Mouse (Mus musculus): Measurements from ENCODE around the gene Serpinb1c. TPM values are rescaled to one million over a fixed set of nuclear protein-coding genes. Genes with fewer than 3 reads are reported as not detected.

Gene Serpinb1c
- polyA plus RNA-seq (2017; shearing (Covaris generic)), result not detected

DNA sequence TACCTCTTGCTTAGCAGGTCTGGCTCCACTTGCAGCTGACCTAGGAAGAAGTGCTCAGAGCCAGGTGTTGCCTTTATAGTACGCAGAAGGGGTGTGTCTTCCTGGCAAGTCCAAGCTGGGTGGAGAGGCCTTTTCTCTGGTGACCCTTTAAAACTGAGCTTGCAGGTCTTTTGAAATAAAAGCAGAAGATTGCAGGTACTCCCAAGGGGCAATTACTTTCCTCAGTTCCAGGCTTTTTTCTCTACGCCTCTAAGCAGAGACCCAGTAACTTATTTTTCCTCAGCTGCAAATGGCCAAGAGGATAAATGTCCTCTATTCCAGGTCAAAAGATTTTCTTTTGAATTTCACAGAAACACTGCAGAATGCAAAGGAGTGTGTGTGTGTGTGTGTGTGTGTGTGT, at the start of gene Serpinb1c:
TSS of gene Serpinb1c (minus strand) at position 101 of the 400 bp plus-strand sequence.

DNA sequence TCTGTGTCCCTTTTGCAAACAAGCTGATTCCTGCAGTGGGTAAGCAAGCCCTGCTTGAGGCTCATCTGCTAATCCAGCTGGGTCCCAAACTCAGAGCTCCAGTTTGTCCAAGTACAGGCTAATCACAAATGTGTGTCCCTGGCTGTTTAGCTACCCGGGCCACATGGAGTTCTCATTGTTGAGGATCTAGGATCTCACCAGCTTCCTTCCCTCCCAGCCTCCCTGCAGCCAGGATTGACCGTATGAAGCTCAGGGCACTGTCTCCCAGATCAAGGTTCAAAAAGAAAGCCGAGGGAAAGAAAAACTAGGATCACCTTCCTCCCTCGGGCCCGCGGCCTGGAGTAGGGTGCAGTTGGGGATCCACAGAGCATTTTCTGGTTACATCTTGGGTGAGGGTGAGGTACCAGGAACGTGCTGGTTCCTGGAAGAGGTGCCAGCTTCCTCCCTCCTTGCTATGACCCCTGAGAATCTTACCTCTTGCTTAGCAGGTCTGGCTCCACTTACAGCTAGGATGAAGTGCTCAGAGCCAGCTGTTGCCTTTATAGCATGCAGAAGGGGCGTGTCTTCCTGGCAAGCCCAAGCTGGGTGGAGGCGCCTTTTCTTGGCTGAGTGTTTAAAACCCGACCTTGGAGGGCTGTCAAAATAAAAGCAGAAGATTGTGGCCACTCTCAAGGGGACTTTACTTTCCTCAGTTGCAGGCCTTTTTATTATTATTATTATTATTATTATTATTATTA, 47.2 kb downstream of the Serpinb1c start, which contains the start of gene Serpinb1a:
TSS of gene Serpinb1a (minus strand) at position 518 of the 737 bp plus-strand sequence.

Other genes with a start within 250 kb of the Serpinb1c start
- gene Mylk4, start 114.3 kb downstream of the Serpinb1c start, polyA plus RNA-seq (2017; shearing (Covaris generic)), result not detected
- gene Wrnip1, start 96.2 kb downstream of the Serpinb1c start, polyA plus RNA-seq (2017; shearing (Covaris generic)), result 6.8 TPM
- not detected for gene D930007J09Rik, start 95.4 kb downstream of the Serpinb1c start, polyA plus RNA-seq (2017; shearing (Covaris generic))
- gene Serpinb1a, start 47.0 kb downstream of the Serpinb1c start, polyA plus RNA-seq (2017; shearing (Covaris generic)), result 6.1 TPM
- gene Serpinb6b, start 67.0 kb upstream of the Serpinb1c start, polyA plus RNA-seq (2017; shearing (Covaris generic)), result 21.7 TPM
- 29.0 TPM for gene Serpinb9, start 105.0 kb upstream of the Serpinb1c start, polyA plus RNA-seq (2017; shearing (Covaris generic))
- not detected for gene Serpinb9b, start 129.2 kb upstream of the Serpinb1c start, polyA plus RNA-seq (2017; shearing (Covaris generic))
- gene Serpinb1b, start 180.4 kb upstream of the Serpinb1c start, polyA plus RNA-seq (2017; shearing (Covaris generic)), result 0.17 TPM